Mouse (Mus musculus) erythroblast, embryonic 14.5 days (primary cell): ENCODE results near the gene Kat6b.

Source experiments
- GATA1 ChIP-seq: IDR thresholded peaks from 2 replicates; pipeline ENCODE4 v1.6.1; 2012; ENCODE audit warnings: low read length, inconsistent platforms, mixed read lengths
- TAL1 ChIP-seq: IDR thresholded peaks from 3 replicates; pipeline ENCODE4 v1.6.1; 2012; ENCODE audit warnings: low read length, inconsistent platforms, mixed read lengths

GRCm38 (mm10) chr14:21686376-21687279 lies 205.4 kb downstream of the Kat6b start:
- TF ChIP-seq GATA1 = no peak
- no peak for TF ChIP-seq TAL1
